Mouse (Mus musculus) testis, adult 10 weeks (tissue): ENCODE data around the gene Ptprf. TPM values are rescaled to one million over a fixed set of nuclear protein-coding genes. Genes with fewer than 3 reads are reported as not detected.

ENCODE experiments used
- polyA plus RNA-seq: library from polyadenylated mRNA; stranded (reverse); fragments of 350-450 nt; fragmentation: Illumina TruSeq; extraction: RNeasy Lipid Tissue Mini Kit (QIAGEN cat#74804); gene quantifications from one replicate; pipeline ENCODE4 v1.2.3, GENCODE M21; 2014; ENCODE audit warnings: low read depth, low replicate concordance

Ptprf gene
- 0.70 TPM for polyA plus RNA-seq

DNA sequence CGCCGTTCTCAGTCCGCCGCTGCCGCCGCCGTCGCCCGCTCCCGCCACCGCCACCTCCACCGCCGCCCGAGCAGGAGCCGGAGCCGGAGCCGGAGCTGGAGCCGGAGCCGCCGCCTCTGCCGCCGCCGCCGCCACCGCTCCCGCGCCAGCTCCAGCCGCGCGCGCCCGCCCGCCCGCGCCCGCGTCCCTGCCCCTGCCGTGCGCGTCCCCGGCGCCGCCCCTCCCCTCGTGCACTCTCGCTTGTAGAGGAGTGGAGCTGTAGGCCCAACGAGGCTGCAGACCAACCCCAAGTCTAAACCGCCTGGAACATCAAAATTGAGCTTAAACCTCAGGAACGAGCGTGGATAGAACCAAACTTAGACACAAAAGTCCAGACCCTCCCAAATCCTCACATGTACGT lies at the start of gene Ptprf:
Ptprf (minus strand) TSS at position 175 of the 400 bp plus-strand sequence.

DNA sequence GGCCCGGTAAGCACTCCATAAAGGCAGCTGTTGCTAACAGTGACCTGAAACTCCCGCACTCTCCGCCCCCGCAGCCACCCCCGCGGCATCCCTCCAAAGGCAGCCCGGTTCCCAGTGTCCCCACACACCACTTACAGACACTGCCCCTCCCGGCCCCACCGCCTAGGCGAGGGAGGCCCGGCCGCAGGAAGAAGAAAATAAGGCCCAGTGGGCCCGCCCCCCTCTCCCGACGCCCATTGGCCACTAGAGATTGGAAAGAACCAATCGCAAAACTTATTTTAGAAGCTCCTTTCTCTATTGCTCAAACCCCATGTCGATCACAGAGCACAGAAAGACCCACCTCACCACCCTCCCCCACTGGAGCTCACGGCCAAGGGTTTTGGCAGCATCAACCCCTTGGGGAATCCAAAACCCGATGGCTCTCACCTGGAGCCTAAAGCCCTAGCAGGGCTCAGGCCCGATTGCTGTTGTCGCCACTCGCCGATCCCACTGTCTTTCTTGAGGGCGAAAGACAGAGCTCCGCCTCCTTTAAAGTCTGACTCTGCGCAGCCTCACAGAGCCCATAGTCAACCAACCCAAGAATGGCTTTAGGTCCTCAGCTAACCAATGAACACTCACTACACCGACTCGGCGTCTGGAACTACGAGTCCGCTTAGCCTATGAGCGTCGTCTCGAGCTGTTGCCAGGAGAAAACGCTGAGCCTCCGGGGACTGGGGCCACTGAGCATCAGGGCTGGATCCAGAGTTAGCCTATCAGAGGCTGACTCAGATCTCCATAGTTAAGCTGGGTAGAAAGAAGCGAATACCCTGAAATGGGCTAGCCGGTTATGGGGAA lies 111.5 kb downstream of the Ptprf start, which contains the start of gene Kdm4a:
Kdm4a (minus strand) TSS at position 577 of the 834 bp plus-strand sequence.

Other genes with a start within 250 kb of the Ptprf start
- 0.13 TPM for gene St3gal3, start 156.5 kb downstream of the Ptprf start, polyA plus RNA-seq
- gene Kdm4a, start 111.4 kb downstream of the Ptprf start, polyA plus RNA-seq: 2.2 TPM
- 1.6 TPM for gene Szt2, start 117.9 kb upstream of the Ptprf start, polyA plus RNA-seq
- gene Med8, start 117.9 kb upstream of the Ptprf start, polyA plus RNA-seq: 38.6 TPM
- gene Elovl1, start 136.7 kb upstream of the Ptprf start, polyA plus RNA-seq: 2.8 TPM
- 23.1 TPM for gene Cdc20, start 145.9 kb upstream of the Ptprf start, polyA plus RNA-seq
- not detected for gene Mpl, start 166.1 kb upstream of the Ptprf start, polyA plus RNA-seq
- 0.18 TPM for gene Tie1, start 198.7 kb upstream of the Ptprf start, polyA plus RNA-seq
- not detected for gene 2610528J11Rik, start 235.6 kb upstream of the Ptprf start, polyA plus RNA-seq